In the genomic region with DNA sequence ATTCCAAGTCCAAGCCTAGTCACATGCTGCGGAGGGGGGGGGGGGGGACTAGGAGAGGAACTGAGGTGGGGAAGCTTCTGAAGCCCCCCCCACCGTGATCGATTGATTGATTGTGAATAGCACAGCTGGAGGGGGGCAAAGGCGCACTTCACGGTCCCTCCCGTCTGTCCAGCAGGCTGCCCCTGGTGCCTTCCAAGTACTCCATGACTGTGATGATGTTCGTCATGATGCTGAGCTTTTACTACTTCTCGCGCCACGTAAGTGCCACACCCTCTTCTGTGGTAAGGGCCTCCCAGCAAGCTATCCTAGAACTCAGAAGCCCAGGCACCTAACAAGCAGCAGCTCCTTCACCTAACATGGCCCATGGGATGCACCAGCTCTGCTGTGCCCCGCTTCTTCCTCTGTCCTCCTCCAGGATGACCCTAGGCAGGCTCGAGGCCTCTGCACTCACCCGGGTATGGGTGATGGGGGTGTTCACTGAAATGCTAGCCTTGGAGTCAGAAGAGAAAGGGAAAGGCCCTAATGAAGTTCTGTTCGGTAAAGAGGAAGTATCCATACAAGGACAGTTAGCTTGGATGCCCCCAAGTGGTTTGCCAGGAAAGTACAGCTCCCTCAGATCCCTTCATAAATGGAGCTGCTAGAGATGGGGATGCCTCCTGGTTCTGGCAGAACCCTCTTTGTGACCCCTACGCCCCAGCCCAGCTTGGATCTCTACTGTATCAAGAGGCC, we compare ENCODE assay signal across 8 mouse cellular contexts. TPM values are rescaled to one million over a fixed set of nuclear protein-coding genes. Genes with fewer than 3 reads are reported as not detected.
A peak's percentile ranks its signal among the peaks of the same experiment; 100 is the strongest.
DNase-seq lines count a peak whose midpoint lies in the region; ATAC-seq and TF ChIP-seq lines count a peak whose summit lies in the region.

No protein-coding gene starts in this region.

- no peak overlapping the region for H3K9ac ChIP-seq in neural tube, embryonic 13.5 days
- no peak overlapping the region for H3K9ac ChIP-seq in intestine, embryonic 15.5 days
- no peak overlapping the region for H3K9ac ChIP-seq in liver, embryonic 14.5 days (replicated peaks)

- H3K9me3 ChIP-seq in neural tube, embryonic 13.5 days, result no peaks in the 10 kb centered on the region
- H3K9me3 ChIP-seq in intestine, embryonic 15.5 days, result no peaks in the 10 kb centered on the region
- no peaks in the 10 kb centered on the region for H3K9me3 ChIP-seq in liver, embryonic 14.5 days (ENCODE audit: control insufficient read depth, low read length)

- H3K36me3 ChIP-seq in neural tube, embryonic 13.5 days, result peaks cover 73% of the 10 kb centered on the region
- H3K36me3 ChIP-seq in intestine, embryonic 15.5 days, result peaks cover 6% of the 10 kb centered on the region; the same call in 1 of the 2 replicates
- H3K36me3 ChIP-seq in liver, embryonic 14.5 days (replicated peaks; ENCODE audit: control insufficient read depth, insufficient read depth, low read depth), result peaks cover 2% of the 10 kb centered on the region; the same call in 1 of the 2 replicates

- no peaks in the 10 kb centered on the region for H3K27me3 ChIP-seq in neural tube, embryonic 13.5 days
- no peaks in the 10 kb centered on the region for H3K27me3 ChIP-seq in intestine, embryonic 15.5 days (replicated peaks)
- no peaks in the 10 kb centered on the region for H3K27me3 ChIP-seq in liver, embryonic 14.5 days (ENCODE audit: control insufficient read depth, insufficient read depth, low read length)

- H3K4me1 ChIP-seq in neural tube, embryonic 13.5 days (replicated peaks), result no peaks in the 10 kb centered on the region
- no peaks in the 10 kb centered on the region for H3K4me1 ChIP-seq in intestine, embryonic 15.5 days (replicated peaks)
- H3K4me1 ChIP-seq in liver, embryonic 14.5 days (replicated peaks; ENCODE audit: control insufficient read depth in 2 of 2, insufficient read depth in 2 of 2, low read length in 1 of 2), result no peaks in the 10 kb centered on the region

- no peak for DNase-seq in neural tube, embryonic 10.5 days (ENCODE audit: extremely low spot score, low spot score)
- peak; percentile 74 for DNase-seq in adipocyte (ENCODE audit: low spot score)
- no peak for DNase-seq in liver, embryonic 14.5 days (ENCODE audit: low read depth in 3 of 3, low spot score in 3 of 3)
- peak; percentile 27 for DNase-seq in retina, postnatal 7 days (ENCODE audit: low read depth, low spot score)
- DNase-seq in yolk sac, embryonic 10.5 days (ENCODE audit: low spot score), result no peak

- peak; percentile 61; the same call in 1 of the 2 replicates for ATAC-seq in neural tube, embryonic 13.5 days (ENCODE audit: low read depth)
- ATAC-seq in erythroblast, adult 5-6 weeks (replicated peaks; ENCODE audit: low FRiP score, poor library complexity, severe bottlenecking), result 0 out of 2 replicates have a peak, but pooled peaks have one; percentile 25
- 0 out of 2 replicates have a peak, but pooled peaks have one; percentile 49 for ATAC-seq in intestine, embryonic 15.5 days
- ATAC-seq in liver, embryonic 14.5 days (ENCODE audit: insufficient read depth), result no peak

- H3K4me2 ChIP-seq in neural tube, embryonic 13.5 days, result no peak overlapping the region
- H3K4me2 ChIP-seq in intestine, embryonic 15.5 days (replicated peaks), result no peak overlapping the region
- no peak overlapping the region for H3K4me2 ChIP-seq in liver, embryonic 14.5 days (ENCODE audit: low read depth)

- H3K4me3 ChIP-seq in neural tube, embryonic 13.5 days, result no peak overlapping the region
- no peak overlapping the region for H3K4me3 ChIP-seq in intestine, embryonic 15.5 days (replicated peaks)
- no peak overlapping the region for H3K4me3 ChIP-seq in liver, embryonic 14.5 days (ENCODE audit: insufficient read depth in 1 of 2, low read depth in 2 of 2, low read length in 2 of 2)

- no peak overlapping the region for H3K27ac ChIP-seq in neural tube, embryonic 13.5 days (replicated peaks)
- H3K27ac ChIP-seq in intestine, embryonic 15.5 days, result no peak overlapping the region
- no peak overlapping the region for H3K27ac ChIP-seq in liver, embryonic 14.5 days

- WGBS in neural tube, embryonic 13.5 days, result 78% methylated on average over 15 of the region's 15 CpGs
- WGBS in intestine, embryonic 15.5 days, result 83% methylated on average over 15 of the region's 15 CpGs
- WGBS in liver, embryonic 14.5 days (ENCODE audit: insufficient replicate concordance), result 68% methylated on average over 15 of the region's 15 CpGs

- peak; percentile 59 for TF ChIP-seq CTCF in liver, embryonic 14.5 days (IDR thresholded peaks at IDR 0.05; ENCODE audit: low read depth)

- no peak for TF ChIP-seq EP300 in liver, embryonic 14.5 days (IDR thresholded peaks at IDR 0.05; ENCODE audit: low read depth)

RNA-seq across cellular contexts. Expression of gene Ptrhd1, which starts 25.3 kb away (rescaled TPM):
- 6.7 and 7.5 TPM in 2 replicates for polyA plus RNA-seq in neural tube, embryonic 13.5 days (2015; fragmentation: Nextera tagmentation; extraction: Ambion mirVana)
- total RNA-seq in erythroblast, adult 5-6 weeks (2015; ENCODE audit: low replicate concordance), result 0.42 and 3.7 TPM in 2 replicates
- total RNA-seq in erythroblast, adult 5-6 weeks (2017; ENCODE audit: low replicate concordance), result 1.3 and 1.5 TPM in 2 replicates
- 5.0 and 5.4 TPM in 2 replicates for polyA plus RNA-seq in intestine, embryonic 15.5 days (2015; fragmentation: Nextera tagmentation; extraction: Ambion mirVana)
- polyA plus RNA-seq in liver, embryonic 14.5 days (2012; rRNA removed), result 1.8 TPM in 2 replicates
- 3.1 and 3.2 TPM in 2 replicates for polyA plus RNA-seq in liver, embryonic 14.5 days (2014; fragmentation: Nextera tagmentation; extraction: Ambion mirVana)

RNA-seq across cellular contexts. Expression of gene Cenpo, which starts 25.5 kb away (rescaled TPM):
- polyA plus RNA-seq in neural tube, embryonic 13.5 days (2015; fragmentation: Nextera tagmentation; extraction: Ambion mirVana), result 8.1 and 8.5 TPM in 2 replicates
- 4.8 and 6.3 TPM in 2 replicates for total RNA-seq in erythroblast, adult 5-6 weeks (2015; ENCODE audit: low replicate concordance)
- total RNA-seq in erythroblast, adult 5-6 weeks (2017; ENCODE audit: low replicate concordance), result 13.0 and 22.8 TPM in 2 replicates
- 10.9 and 12.8 TPM in 2 replicates for polyA plus RNA-seq in intestine, embryonic 15.5 days (2015; fragmentation: Nextera tagmentation; extraction: Ambion mirVana)
- polyA plus RNA-seq in liver, embryonic 14.5 days (2012; rRNA removed), result 8.5 and 10.5 TPM in 2 replicates
- 9.4 and 10.9 TPM in 2 replicates for polyA plus RNA-seq in liver, embryonic 14.5 days (2014; fragmentation: Nextera tagmentation; extraction: Ambion mirVana)

Comparison
In these comparisons a context has a peak if more than half of its experiments do, and no peak if none do; other contexts are left out.
1. DNase-seq: peak in adipocyte (single experiment) and retina, postnatal 7 days (single experiment); none in neural tube, embryonic 10.5 days (single experiment), liver, embryonic 14.5 days (0 of 3) and yolk sac, embryonic 10.5 days (single experiment).